Mouse (Mus musculus): ENCODE results near the gene Jade3.
"Not testable (repeated sequence)": the region's sequence is repeated elsewhere in the genome, so short reads cannot be mapped to it uniquely, and the experiment has no call there.

Gene Jade3

GRCm38 (mm10) chrX:20425140-20425838 is at the start of gene Jade3:
Gene Jade3 (plus strand): TSS chrX:20425688.
- DNase-seq (ENCODE audit: low spot score in 2 of 2), result peak; percentile 50 to 63

- no peak for DNase-seq (ENCODE audit: low spot score in 2 of 2)
Measured at GRCm38 (mm10) chrX:20379347-20380014, 46.0 kb upstream of the Jade3 start.

- no peak for DNase-seq (ENCODE audit: low spot score in 2 of 2)
Measured at GRCm38 (mm10) chrX:20382260-20382659, 43.2 kb upstream of the Jade3 start.

- DNase-seq (ENCODE audit: low spot score in 2 of 2), result no peak
Measured at GRCm38 (mm10) chrX:20387006-20387405, 38.5 kb upstream of the Jade3 start.

GRCm38 (mm10) chrX:20391964-20392363 is 33.5 kb upstream of the Jade3 start:
- DNase-seq (ENCODE audit: low spot score in 2 of 2), result not testable (repeated sequence)

GRCm38 (mm10) chrX:20392942-20393341 is 32.5 kb upstream of the Jade3 start:
- no peak for DNase-seq (ENCODE audit: low spot score in 2 of 2)

- no peak for DNase-seq (ENCODE audit: low spot score in 2 of 2)
Measured at GRCm38 (mm10) chrX:20404068-20404467, 21.4 kb upstream of the Jade3 start.

- DNase-seq (ENCODE audit: low spot score in 2 of 2), result no peak
Measured at GRCm38 (mm10) chrX:20406909-20407308, 18.6 kb upstream of the Jade3 start.

GRCm38 (mm10) chrX:20407676-20408075 is 17.8 kb upstream of the Jade3 start:
- DNase-seq (ENCODE audit: low spot score in 2 of 2), result no peak

GRCm38 (mm10) chrX:20411382-20411781 is 14.1 kb upstream of the Jade3 start:
- no peak for DNase-seq (ENCODE audit: low spot score in 2 of 2)

GRCm38 (mm10) chrX:20412221-20412620 is 13.3 kb upstream of the Jade3 start:
- DNase-seq (ENCODE audit: low spot score in 2 of 2), result no peak

- no peak for DNase-seq (ENCODE audit: low spot score in 2 of 2)
Measured at GRCm38 (mm10) chrX:20414885-20415622, 10.4 kb upstream of the Jade3 start.

- no peak for DNase-seq (ENCODE audit: low spot score in 2 of 2)
Measured at GRCm38 (mm10) chrX:20418461-20418860, 7.0 kb upstream of the Jade3 start.

- DNase-seq (ENCODE audit: low spot score in 2 of 2), result no peak
Measured at GRCm38 (mm10) chrX:20419536-20419935, 6.0 kb upstream of the Jade3 start.

GRCm38 (mm10) chrX:20425839-20426449 is 456 bp downstream of the Jade3 start:
- peak; percentile 8 to 13 for DNase-seq (ENCODE audit: low spot score in 2 of 2)

- no peak for DNase-seq (ENCODE audit: low spot score in 2 of 2)
Measured at GRCm38 (mm10) chrX:20483213-20483612, 57.7 kb downstream of the Jade3 start.

- DNase-seq (ENCODE audit: low spot score in 2 of 2), result no peak
Measured at GRCm38 (mm10) chrX:20497682-20498081, 72.2 kb downstream of the Jade3 start.

GRCm38 (mm10) chrX:20520290-20520939 is 94.9 kb downstream of the Jade3 start:
- no peak for DNase-seq (ENCODE audit: low spot score in 2 of 2)

- no peak for DNase-seq (ENCODE audit: low spot score in 2 of 2)
Measured at GRCm38 (mm10) chrX:20521578-20521977, 96.1 kb downstream of the Jade3 start.

- no peak for DNase-seq (ENCODE audit: low spot score in 2 of 2)
Measured at GRCm38 (mm10) chrX:20532621-20533020, 107.1 kb downstream of the Jade3 start.

GRCm38 (mm10) chrX:20543867-20544266 is 118.4 kb downstream of the Jade3 start:
- DNase-seq (ENCODE audit: low spot score in 2 of 2), result no peak

GRCm38 (mm10) chrX:20547609-20548008 is 122.1 kb downstream of the Jade3 start:
- no peak for DNase-seq (ENCODE audit: low spot score in 2 of 2)
